Mouse (Mus musculus) embryonic facial prominence, embryonic 11.5 days (tissue): ENCODE measurements around the gene Myh9. TPM values are rescaled to one million over a fixed set of nuclear protein-coding genes. Genes with fewer than 3 reads are reported as not detected.
"Not testable (repeated sequence)": the region's sequence is repeated elsewhere in the genome, so short reads cannot be mapped to it uniquely, and the experiment has no call there.

ENCODE experiments used
- ATAC-seq: fragments of 200-750 bp; cut with Nextera tagmentation; replicated peaks from 2 replicates; pipeline ENCODE4 v1.8.0; 2017; ENCODE audit warnings: low read depth; ENCODE audit not compliant: insufficient number of reproducible peaks, low FRiP score, low TSS enrichment
- DNase-seq: peaks from one replicate; pipeline ENCODE4 v3.0.0-alpha.2; 2015; ENCODE audit warnings: low spot score
- H3K27ac ChIP-seq: fragments of 300-500 bp; sonication (generic); replicated peaks from 2 replicates; pipeline ENCODE4 v1.5.1; 2014; ENCODE audit warnings: mild to moderate bottlenecking, low read depth, low read length, control low read depth
- H3K27me3 ChIP-seq: fragments of 300-500 bp; sonication (generic); 2 replicates; pipeline ENCODE4 v1.6.1; 2014; ENCODE audit warnings: mild to moderate bottlenecking, low read length, moderate library complexity, mixed read lengths; ENCODE audit not compliant: control insufficient read depth, insufficient read depth
- H3K36me3 ChIP-seq: fragments of 300-500 bp; sonication (generic); replicated peaks from 2 replicates; pipeline ENCODE4 v1.6.1; 2014; ENCODE audit warnings: low read depth, mild to moderate bottlenecking, low read length, moderate library complexity, mixed read lengths; ENCODE audit not compliant: control insufficient read depth, insufficient read depth
- H3K4me1 ChIP-seq: fragments of 300-500 bp; sonication (generic); 2 replicates; pipeline ENCODE4 v1.6.1; 2014; ENCODE audit warnings: low read length, mixed read lengths; ENCODE audit not compliant: control insufficient read depth, insufficient read depth
- H3K4me2 ChIP-seq: fragments of 300-500 bp; sonication (generic); 2 replicates; pipeline ENCODE4 v1.6.1; 2014; ENCODE audit warnings: low read depth, mild to moderate bottlenecking, control low read depth, low read length, moderate library complexity
- H3K4me3 ChIP-seq: fragments of 300-500 bp; sonication (generic); 2 replicates; pipeline ENCODE4 v1.5.1; 2014; ENCODE audit warnings: low read depth, low read length, control low read depth
- H3K9ac ChIP-seq: fragments of 300-500 bp; sonication (generic); replicated peaks from 2 replicates; pipeline ENCODE4 v1.6.1; 2014; ENCODE audit warnings: mild to moderate bottlenecking, control low read depth, low read length
- H3K9me3 ChIP-seq: fragments of 300-500 bp; sonication (generic); replicated peaks from 2 replicates; pipeline ENCODE4 v1.6.1; 2016; ENCODE audit warnings: mild to moderate bottlenecking, low read length, inconsistent platforms, mixed read lengths; ENCODE audit not compliant: control insufficient read depth
- WGBS: fragments of 180-500 bp; shearing (Covaris S2); extraction: QIAGEN DNeasy Blood & Tissue Kit; methylation state at CpG from one replicate; pipeline ENCODE4 v1.1.7; 2014; 5-methylcytosine and 5-hydroxymethylcytosine counted together
- polyA plus RNA-seq: library from polyadenylated mRNA; unstranded; fragments of >200 nt; fragmentation: Nextera tagmentation; extraction: Ambion mirVana; gene quantifications from 2 replicates; pipeline ENCODE4 v1.2.1, GENCODE M21; 2014

Myh9 gene
- polyA plus RNA-seq, 1 experiment from 2014 or later, result 23.4 TPM

GRCm38 (mm10) chr15:77740511-77741297 is 101.3 kb downstream of the Myh9 start:
- Histone ChIP-seq H3K4me3 (no peak overlapping the region), H3K4me1 (no peaks in the 10 kb centered on the region), H3K27me3 (no peaks in the 10 kb centered on the region), H3K4me2 (no peak overlapping the region), H3K9me3 (no peaks in the 10 kb centered on the region), H3K36me3 (no peaks in the 10 kb centered on the region), H3K9ac (no peak overlapping the region), H3K27ac (no peak overlapping the region)
- 77% methylated on average over 9 of the region's 9 CpGs for WGBS
- ATAC-seq (no peak), DNase-seq (peak; percentile 6)

- H3K4me1 ChIP-seq, H3K9me3 ChIP-seq, H3K36me3 ChIP-seq, H3K4me3 ChIP-seq, H3K4me2 ChIP-seq, ATAC-seq, DNase-seq, H3K9ac ChIP-seq, H3K27ac ChIP-seq, H3K27me3 ChIP-seq: not testable (repeated sequence)
- 65% methylated on average over 4 of the region's 4 CpGs for WGBS
Measured at GRCm38 (mm10) chr15:77733903-77734302, 108.1 kb downstream of the Myh9 start.

GRCm38 (mm10) chr15:77733380-77733779 is 108.6 kb downstream of the Myh9 start:
- not testable (repeated sequence) for H3K9ac ChIP-seq, DNase-seq, H3K4me2 ChIP-seq, H3K27me3 ChIP-seq, H3K9me3 ChIP-seq, ATAC-seq, H3K4me1 ChIP-seq, H3K27ac ChIP-seq, H3K36me3 ChIP-seq, H3K4me3 ChIP-seq
- WGBS, result 87% methylated on average over 8 of the region's 8 CpGs

- not testable (repeated sequence) for ATAC-seq, H3K27me3 ChIP-seq, H3K4me2 ChIP-seq, H3K9me3 ChIP-seq, H3K9ac ChIP-seq, H3K27ac ChIP-seq, H3K36me3 ChIP-seq, H3K4me3 ChIP-seq, H3K4me1 ChIP-seq, DNase-seq
- WGBS, result 75% methylated on average over 10 of the region's 10 CpGs
Measured at GRCm38 (mm10) chr15:77732851-77733250, 109.1 kb downstream of the Myh9 start.

GRCm38 (mm10) chr15:77731605-77732004 is 110.4 kb downstream of the Myh9 start:
- Histone ChIP-seq H3K4me3 (no peak overlapping the region), H3K27ac (no peak overlapping the region), H3K4me2 (no peak overlapping the region), H3K36me3 (no peaks in the 10 kb centered on the region), H3K4me1 (no peaks in the 10 kb centered on the region), H3K27me3 (no peaks in the 10 kb centered on the region), H3K9ac (no peak overlapping the region), H3K9me3 (no peaks in the 10 kb centered on the region)
- no peak for DNase-seq
- ATAC-seq, result no peak
- WGBS, result 88% methylated on average over 5 of the region's 5 CpGs

- not testable (repeated sequence) for H3K27ac ChIP-seq, H3K27me3 ChIP-seq, H3K9ac ChIP-seq, H3K4me1 ChIP-seq, DNase-seq, H3K4me2 ChIP-seq, H3K9me3 ChIP-seq, H3K36me3 ChIP-seq, H3K4me3 ChIP-seq, ATAC-seq
- no CpG with 5 or more reads among the region's 4 CpGs for WGBS
Measured at GRCm38 (mm10) chr15:77728739-77729138, 113.2 kb downstream of the Myh9 start, which contains the start of gene Apol9b. TSS of gene Apol9b (plus strand) at chr15:77729039.

- H3K27ac ChIP-seq, H3K9me3 ChIP-seq: not testable (repeated sequence)
Measured at GRCm38 (mm10) chr15:77727745-77728144, 114.2 kb downstream of the Myh9 start.

GRCm38 (mm10) chr15:77727139-77727538 is 114.8 kb downstream of the Myh9 start:
- DNase-seq, result peak; percentile 2
- not testable (repeated sequence) for H3K36me3 ChIP-seq, H3K9me3 ChIP-seq, H3K27me3 ChIP-seq, H3K4me1 ChIP-seq, H3K4me2 ChIP-seq, H3K4me3 ChIP-seq, H3K9ac ChIP-seq, H3K27ac ChIP-seq, ATAC-seq
- WGBS, result 0% methylated on average over 3 of the region's 3 CpGs

More at GRCm38 (mm10) chr15:77727745-77728144, 114.2 kb downstream of the Myh9 start:
- not testable (repeated sequence) for H3K4me3 ChIP-seq, DNase-seq, H3K4me1 ChIP-seq, H3K4me2 ChIP-seq, H3K9ac ChIP-seq, ATAC-seq, H3K36me3 ChIP-seq, H3K27me3 ChIP-seq
- WGBS, result 79% methylated on average over 3 of the region's 3 CpGs
